Mouse (Mus musculus) forebrain, embryonic 16.5 days (tissue): ENCODE results near the gene Olfr94. TPM values are rescaled to one million over a fixed set of nuclear protein-coding genes. Genes with fewer than 3 reads are reported as not detected.

Source experiments
- ATAC-seq: fragments of 200-750 bp; cut with Nextera tagmentation; 2 replicates; pipeline ENCODE4 v1.8.0; 2017; ENCODE audit warnings: mild to moderate bottlenecking, moderate library complexity
- H3K27ac ChIP-seq: fragments of 300-500 bp; sonication (generic); 2 replicates; pipeline ENCODE4 v1.5.1; 2014; ENCODE audit warnings: low read length, control low read depth
- H3K27me3 ChIP-seq: fragments of 300-500 bp; sonication (generic); replicated peaks from 2 replicates; pipeline ENCODE4 v1.6.1; 2014; ENCODE audit warnings: low read length; ENCODE audit not compliant: control insufficient read depth, insufficient read depth
- H3K36me3 ChIP-seq: fragments of 300-500 bp; sonication (generic); 2 replicates; pipeline ENCODE4 v1.6.1; 2014; ENCODE audit not compliant: control insufficient read depth, insufficient read depth
- H3K4me1 ChIP-seq: fragments of 300-500 bp; sonication (generic); replicated peaks from 2 replicates; pipeline ENCODE4 v1.6.1; 2014; ENCODE audit warnings: low read length; ENCODE audit not compliant: control insufficient read depth, insufficient read depth
- H3K4me2 ChIP-seq: fragments of 300-500 bp; sonication (generic); 2 replicates; pipeline ENCODE4 v1.6.1; 2014; ENCODE audit warnings: mild to moderate bottlenecking, low read length, control low read depth
- H3K4me3 ChIP-seq: fragments of 300-500 bp; sonication (generic); replicated peaks from 2 replicates; pipeline ENCODE4 v1.5.1; 2014; ENCODE audit warnings: mild to moderate bottlenecking, low read length, control low read depth
- H3K9ac ChIP-seq: fragments of 300-500 bp; sonication (generic); replicated peaks from 2 replicates; pipeline ENCODE4 v1.6.1; 2014; ENCODE audit warnings: low read depth, low read length, control low read depth
- H3K9me3 ChIP-seq: fragments of 300-500 bp; sonication (generic); 2 replicates; pipeline ENCODE4 v1.6.1; 2016; ENCODE audit warnings: low read length; ENCODE audit not compliant: control insufficient read depth
- polyA plus RNA-seq: library from polyadenylated mRNA; unstranded; fragments of >200 nt; fragmentation: Nextera tagmentation; extraction: Ambion mirVana; gene quantifications from 2 replicates; pipeline ENCODE4 v1.2.1, GENCODE M21; 2015

Gene Olfr94
- polyA plus RNA-seq, 1 experiment from 2014 or later: not detected

DNA sequence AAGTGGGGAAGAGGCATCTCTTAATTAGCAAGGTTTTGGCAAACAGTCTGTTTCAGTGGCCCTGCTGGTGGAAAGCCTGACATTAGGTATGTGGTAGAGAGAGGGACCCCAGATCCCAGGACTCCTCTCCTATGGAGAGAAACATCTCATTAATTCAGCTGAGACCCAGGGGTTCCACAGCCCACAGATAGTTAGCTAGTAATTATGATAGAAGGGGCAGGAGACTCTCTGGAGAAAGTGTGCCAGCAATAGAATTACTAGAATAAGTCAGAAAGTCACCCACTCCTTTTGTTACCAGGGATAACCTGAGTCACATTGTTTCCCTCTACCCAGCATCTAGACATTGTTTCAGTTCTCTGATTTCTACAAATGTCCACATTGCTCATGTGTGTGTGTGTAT is 39.4 kb downstream of the Olfr94 start, which contains the start of gene Olfr93:
Olfr93 (minus strand) TSS at position 101 of the 400 bp plus-strand sequence.
- H3K4me3 ChIP-seq: no peak within 1 kb of the TSS
- no peaks in the 10 kb centered on the region for H3K27me3 ChIP-seq
- H3K9me3 ChIP-seq: no peaks in the 10 kb centered on the region
- H3K36me3 ChIP-seq: no peaks in the 10 kb centered on the region
- no peak within 1 kb of the TSS for H3K4me2 ChIP-seq
- no peaks in the 10 kb centered on the region for H3K4me1 ChIP-seq
- no peak for ATAC-seq
- H3K9ac ChIP-seq: no peak within 1 kb of the TSS
- H3K27ac ChIP-seq: no peak within 1 kb of the TSS

Other genes with a start within 250 kb of the Olfr94 start
- gene Ppp1r11, start 249.3 kb downstream of the Olfr94 start, polyA plus RNA-seq: 143 and 146 TPM in 2 replicates
- 58.9 and 66.9 TPM in 2 replicates for gene Znrd1, start 242.4 kb downstream of the Olfr94 start, polyA plus RNA-seq
- gene Znrd1as, start 242.4 kb downstream of the Olfr94 start, polyA plus RNA-seq: 4.8 and 5.1 TPM in 2 replicates
- gene 2410137M14Rik, start 219.8 kb downstream of the Olfr94 start, polyA plus RNA-seq: 0.25 TPM in 1 of 2 replicates, not detected in the other
- gene H2-M5, start 211.5 kb downstream of the Olfr94 start, polyA plus RNA-seq: 1.6 and 2.3 TPM in 2 replicates
- gene Zfp57, start 199.8 kb downstream of the Olfr94 start, polyA plus RNA-seq: 351 and 383 TPM in 2 replicates
- gene Mog, start 177.6 kb downstream of the Olfr94 start, polyA plus RNA-seq: 1.9 and 2.9 TPM in 2 replicates
- 46.0 and 58.6 TPM in 2 replicates for gene Gabbr1, start 155.0 kb downstream of the Olfr94 start, polyA plus RNA-seq
- gene Olfr90, start 112.5 kb downstream of the Olfr94 start, polyA plus RNA-seq: not detected in 2 replicates
- gene Olfr91, start 102.7 kb downstream of the Olfr94 start, polyA plus RNA-seq: not detected in 2 replicates
- not detected in 2 replicates for gene Olfr92, start 80.9 kb downstream of the Olfr94 start, polyA plus RNA-seq
- gene Olfr93, start 39.5 kb downstream of the Olfr94 start, polyA plus RNA-seq: not detected in 2 replicates
- gene Ubd, start 7.1 kb downstream of the Olfr94 start, polyA plus RNA-seq: not detected in 2 replicates
- not detected in 2 replicates for gene Olfr95, start 12.1 kb upstream of the Olfr94 start, polyA plus RNA-seq
- gene Olfr96, start 19.2 kb upstream of the Olfr94 start, polyA plus RNA-seq: not detected in 2 replicates
- not detected in 2 replicates for gene Olfr97, start 36.3 kb upstream of the Olfr94 start, polyA plus RNA-seq
- gene Olfr98, start 62.8 kb upstream of the Olfr94 start, polyA plus RNA-seq: not detected in 2 replicates
- gene H2-M3, start 69.2 kb upstream of the Olfr94 start, polyA plus RNA-seq: 0.67 and 0.81 TPM in 2 replicates
- gene Olfr99, start 82.5 kb upstream of the Olfr94 start, polyA plus RNA-seq: not detected in 2 replicates
- not detected in 2 replicates for gene Olfr101, start 103.3 kb upstream of the Olfr94 start, polyA plus RNA-seq
- gene Olfr102, start 116.1 kb upstream of the Olfr94 start, polyA plus RNA-seq: not detected in 2 replicates
- gene Olfr103, start 138.7 kb upstream of the Olfr94 start, polyA plus RNA-seq: not detected in 2 replicates
- gene Olfr104-ps, start 158.6 kb upstream of the Olfr94 start, polyA plus RNA-seq: not detected in 2 replicates
- not detected in 2 replicates for gene Olfr105-ps, start 178.0 kb upstream of the Olfr94 start, polyA plus RNA-seq
- gene Olfr106-ps, start 189.4 kb upstream of the Olfr94 start, polyA plus RNA-seq: not detected in 2 replicates
- gene Olfr107, start 198.2 kb upstream of the Olfr94 start, polyA plus RNA-seq: not detected in 2 replicates
- not detected in 2 replicates for gene Olfr108, start 244.5 kb upstream of the Olfr94 start, polyA plus RNA-seq